Mouse (Mus musculus): ENCODE data around the gene Slco4a1.

The Slco4a1 gene

GRCm38 (mm10) chr2:180455723-180456698 lies at the start of gene Slco4a1:
Gene Slco4a1, plus strand, starts transcription at chr2:180456245.
- DNase-seq = peak; percentile 94

GRCm38 (mm10) chr2:180408410-180408809 lies 47.6 kb upstream of the Slco4a1 start:
- DNase-seq = no peak

- no peak for DNase-seq
Observed at GRCm38 (mm10) chr2:180410432-180410831, 45.6 kb upstream of the Slco4a1 start.

GRCm38 (mm10) chr2:180411013-180411412 lies 45.0 kb upstream of the Slco4a1 start:
- DNase-seq = no peak

GRCm38 (mm10) chr2:180415627-180416026 lies 40.4 kb upstream of the Slco4a1 start:
- no peak for DNase-seq

- no peak for DNase-seq
Observed at GRCm38 (mm10) chr2:180417731-180418130, 38.3 kb upstream of the Slco4a1 start.

- no peak for DNase-seq
Observed at GRCm38 (mm10) chr2:180420641-180421040, 35.4 kb upstream of the Slco4a1 start.

- DNase-seq = no peak
Observed at GRCm38 (mm10) chr2:180425115-180425514, 30.9 kb upstream of the Slco4a1 start.

- DNase-seq = no peak
Observed at GRCm38 (mm10) chr2:180427073-180427472, 29.0 kb upstream of the Slco4a1 start.

GRCm38 (mm10) chr2:180428331-180428730 lies 27.7 kb upstream of the Slco4a1 start:
- DNase-seq = no peak

GRCm38 (mm10) chr2:180430648-180431047 lies 25.4 kb upstream of the Slco4a1 start:
- DNase-seq = no peak

GRCm38 (mm10) chr2:180432042-180432668 lies 23.9 kb upstream of the Slco4a1 start:
- DNase-seq = peak; percentile 51

GRCm38 (mm10) chr2:180432751-180433150 lies 23.3 kb upstream of the Slco4a1 start:
- DNase-seq = no peak

GRCm38 (mm10) chr2:180433350-180433749 lies 22.7 kb upstream of the Slco4a1 start:
- DNase-seq = no peak

- DNase-seq = peak; percentile 28
Observed at GRCm38 (mm10) chr2:180435341-180435926, 20.6 kb upstream of the Slco4a1 start.

- DNase-seq = no peak
Observed at GRCm38 (mm10) chr2:180437149-180437864, 18.7 kb upstream of the Slco4a1 start.

- DNase-seq = no peak
Observed at GRCm38 (mm10) chr2:180439791-180440190, 16.3 kb upstream of the Slco4a1 start.

GRCm38 (mm10) chr2:180440596-180441332 lies 15.3 kb upstream of the Slco4a1 start:
- DNase-seq = peak; percentile 52

- no peak for DNase-seq
Observed at GRCm38 (mm10) chr2:180442061-180442460, 14.0 kb upstream of the Slco4a1 start.

GRCm38 (mm10) chr2:180443861-180444260 lies 12.2 kb upstream of the Slco4a1 start:
- DNase-seq = peak; percentile 71

- DNase-seq = no peak
Observed at GRCm38 (mm10) chr2:180444957-180445785, 10.9 kb upstream of the Slco4a1 start.
